Mouse (Mus musculus) mouse embryonic stem cell (cell line): ENCODE measurements around the gene Dad1.

Source experiments
- in situ Hi-C, 2 experiments: fragments of 300-500 bp; cut with MboI; formaldehyde crosslinking; loops; 1 replicate in 1 of 2; 3 replicates in 1 of 2; pipeline ENCODE4 v1.14.3; 2019 to 2020; ENCODE audit warnings: low sequenced_read_pairs in 2 of 2, low pct_unique_long_range_greater_than_20kb in 1 of 2, mixed read lengths in 1 of 2; ENCODE audit not compliant: unreplicated experiment in 1 of 2

Dad1 gene

GRCm38 (mm10) chr14:54199662-54200061 lies 54.2 kb downstream of the Dad1 start:
- in situ Hi-C loops, result loop anchor here in 1 of 2 experiments (25.0 kb wide), 1 partner anchor 337 kb away; no protein-coding TSS in a partner anchor

GRCm38 (mm10) chr14:54197740-54198139 lies 56.2 kb downstream of the Dad1 start:
- in situ Hi-C loops, result loop anchor here in 1 of 2 experiments (25.0 kb wide), 1 partner anchor 335 kb away; no protein-coding TSS in a partner anchor

GRCm38 (mm10) chr14:54195838-54196423 lies 58.0 kb downstream of the Dad1 start:
- in situ Hi-C loops, result loop anchor here in 1 of 2 experiments (25.0 kb wide), 1 partner anchor 334 kb away; no protein-coding TSS in a partner anchor

DNA sequence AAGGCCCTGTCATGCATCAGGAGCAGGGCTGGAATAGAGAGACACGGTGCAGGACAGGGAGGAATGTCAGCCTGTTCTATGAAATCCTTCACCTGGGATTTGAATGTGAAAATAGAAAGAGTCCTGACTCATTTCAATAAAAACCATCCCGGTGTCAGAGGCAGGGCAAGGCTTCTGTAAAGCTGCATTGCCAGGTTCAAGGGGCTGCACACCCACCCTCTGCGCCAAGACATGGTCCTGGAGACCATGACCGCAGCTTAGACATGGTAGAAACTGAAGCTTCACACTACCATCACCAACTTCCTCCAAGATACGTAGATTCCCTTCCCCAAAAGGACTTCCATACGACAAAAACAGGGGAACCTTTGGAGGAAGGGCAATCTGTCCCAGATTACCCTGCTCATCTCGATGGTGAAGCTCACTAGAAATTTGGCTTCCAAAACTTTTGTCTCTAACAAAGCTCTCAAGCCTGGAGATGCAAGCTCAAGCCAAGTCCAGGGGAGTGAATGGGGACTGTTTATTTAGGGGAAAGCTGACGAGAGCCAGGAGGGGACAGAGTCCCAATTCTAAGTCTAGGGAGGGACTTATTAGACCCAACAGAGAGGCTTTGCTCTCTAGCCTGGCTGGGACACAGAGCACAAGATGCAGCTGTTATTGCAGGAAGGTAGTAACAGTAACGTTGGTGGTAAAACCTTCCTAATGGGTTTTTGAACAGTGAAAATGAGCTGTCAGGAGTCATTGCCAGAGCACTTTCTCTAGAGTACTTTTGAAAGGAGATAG lies 60.4 kb downstream of the Dad1 start:
- in situ Hi-C loops, result loop anchor here in 1 of 2 experiments (25.0 kb wide), 1 partner anchor 331 kb away; no protein-coding TSS in a partner anchor

DNA sequence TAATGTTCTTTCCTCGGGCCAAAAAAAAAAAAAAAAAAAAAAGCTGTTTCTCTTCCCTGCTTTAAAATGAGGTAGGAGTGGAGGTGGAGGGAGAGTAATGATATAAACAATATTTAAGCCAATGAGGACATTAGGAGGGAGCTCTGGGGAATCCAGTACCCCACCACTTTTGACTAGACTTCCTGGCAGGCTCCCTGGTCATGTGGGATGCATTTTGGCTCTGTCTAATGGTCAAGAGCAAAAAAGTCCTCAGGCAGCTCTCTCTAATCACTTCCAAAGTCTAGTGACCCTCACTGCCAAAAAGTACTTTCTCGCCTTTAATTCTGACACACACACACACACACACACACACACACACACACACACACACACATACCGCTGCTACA lies 61.4 kb downstream of the Dad1 start:
- in situ Hi-C loops, result loop anchor here in 1 of 2 experiments (25.0 kb wide), 1 partner anchor 330 kb away; no protein-coding TSS in a partner anchor

- in situ Hi-C loops, result loop anchor here in 1 of 2 experiments (25.0 kb wide), 1 partner anchor 330 kb away; no protein-coding TSS in a partner anchor
These were observed 62.1 kb downstream of the Dad1 start for GRCm38 (mm10) chr14:54191594-54192461.

GRCm38 (mm10) chr14:54191026-54191390 lies 62.9 kb downstream of the Dad1 start:
- in situ Hi-C loops, result loop anchor here in 1 of 2 experiments (25.0 kb wide), 1 partner anchor 329 kb away; no protein-coding TSS in a partner anchor

DNA sequence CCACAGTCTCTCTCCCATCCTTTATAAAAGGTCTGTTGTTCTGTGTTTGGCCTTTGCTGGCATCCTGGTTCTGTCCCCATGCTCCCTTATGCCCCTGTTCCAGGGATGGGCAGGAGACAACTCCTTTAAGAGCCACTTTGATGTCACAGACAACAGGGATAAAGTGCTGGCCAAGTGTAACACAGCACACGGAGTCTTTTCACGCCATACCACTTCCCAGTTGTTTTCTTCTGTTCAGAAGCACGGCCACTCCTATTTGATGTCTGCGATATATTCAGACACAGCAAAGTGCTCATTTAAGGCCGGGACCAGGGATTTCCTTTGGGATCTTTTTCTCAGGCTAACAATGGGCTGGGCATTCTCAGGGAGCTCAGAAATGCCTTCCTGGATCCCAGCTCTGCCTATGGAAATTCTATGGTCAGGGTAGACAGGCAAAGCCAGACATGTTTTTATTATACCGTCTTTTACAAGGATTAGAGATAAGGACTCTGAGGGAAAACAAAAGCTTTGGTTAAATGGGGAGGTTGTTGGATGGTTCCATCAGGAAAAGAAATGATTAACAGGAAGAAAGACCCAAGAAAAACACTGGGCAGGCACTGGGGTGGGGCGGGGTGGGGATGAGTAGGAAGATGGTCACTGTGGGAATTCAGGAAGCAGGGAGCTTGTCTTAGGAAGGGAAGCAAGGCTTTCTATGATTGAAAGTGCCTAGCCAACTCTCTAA lies 63.4 kb downstream of the Dad1 start:
- in situ Hi-C loops, result loop anchor here in 1 of 2 experiments (25.0 kb wide), 1 partner anchor 328 kb away; no protein-coding TSS in a partner anchor

GRCm38 (mm10) chr14:54189255-54189654 lies 64.6 kb downstream of the Dad1 start:
- in situ Hi-C loops, result loop anchor here in 1 of 2 experiments (25.0 kb wide), 1 partner anchor 327 kb away; no protein-coding TSS in a partner anchor

- in situ Hi-C loops, result loop anchor here in 1 of 2 experiments (25.0 kb wide), 1 partner anchor 325 kb away; no protein-coding TSS in a partner anchor
These were observed 66.7 kb downstream of the Dad1 start for GRCm38 (mm10) chr14:54187211-54187610.
